Mouse (Mus musculus): ENCODE measurements at regions not wholly inside any gene's neighbourhood (a gene's known extent, or its start where the extent isn't known, plus 50 kb on each side); places are given as distances from the start of the nearest gene placed in this dataset.

- no peak overlapping the region for H3K4me3 ChIP-seq
- H3K9ac ChIP-seq, result no peak overlapping the region
- H3K4me2 ChIP-seq, result no peak overlapping the region
- ATAC-seq (ENCODE audit: low FRiP score, low read depth), result 0 out of 2 replicates have a peak, but pooled peaks have one; percentile 42
- no peaks in the 10 kb centered on the region for H3K4me1 ChIP-seq (replicated peaks)
- H3K27me3 ChIP-seq, result no peaks in the 10 kb centered on the region
- H3K27ac ChIP-seq (replicated peaks), result no peak overlapping the region
- no peaks in the 10 kb centered on the region for H3K9me3 ChIP-seq
- whole genome bisulfite sequencing, result 67% methylated on average over 5 of the region's 5 CpGs
- H3K36me3 ChIP-seq, result no peaks in the 10 kb centered on the region
Observed at GRCm38 (mm10) chr1:120733683-120734082, 131.5 kb downstream of the En1 start.

DNA sequence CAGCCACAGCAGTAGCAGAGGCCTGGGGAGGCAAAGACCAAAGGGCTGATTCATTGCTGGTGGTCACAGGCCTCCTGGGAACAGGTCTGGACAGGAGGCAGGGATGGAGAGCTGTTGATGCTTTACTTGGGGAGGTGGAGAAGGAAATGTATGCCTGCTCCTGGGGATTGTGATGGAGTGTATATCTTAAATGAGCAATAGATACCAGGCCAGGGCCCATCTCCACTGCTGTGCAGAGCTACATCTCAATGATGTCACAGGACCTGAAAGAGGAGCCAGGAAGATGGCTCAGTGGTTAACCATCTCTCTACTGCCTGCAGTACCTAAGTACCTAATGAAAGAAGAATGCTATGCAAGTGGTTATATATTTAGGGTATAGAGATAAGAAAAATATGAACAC lies 132.6 kb downstream of the En1 start:
- Histone ChIP-seq H3K4me3 (no peak overlapping the region), H3K27ac (replicated peaks) (no peak overlapping the region), H3K9ac (no peak overlapping the region), H3K9me3 (no peaks in the 10 kb centered on the region), H3K36me3 (no peaks in the 10 kb centered on the region), H3K4me2 (no peak overlapping the region), H3K27me3 (no peaks in the 10 kb centered on the region), H3K4me1 (replicated peaks) (no peaks in the 10 kb centered on the region)
- ATAC-seq (ENCODE audit: low FRiP score, low read depth), result no peak

- Histone ChIP-seq H3K9me3 (no peaks in the 10 kb centered on the region), H3K27me3 (no peaks in the 10 kb centered on the region), H3K4me1 (replicated peaks) (no peaks in the 10 kb centered on the region), H3K36me3 (no peaks in the 10 kb centered on the region), H3K4me2 (no peak overlapping the region), H3K9ac (no peak overlapping the region), H3K27ac (replicated peaks) (no peak overlapping the region), H3K4me3 (no peak overlapping the region)
- 63% methylated on average over 6 of the region's 6 CpGs for WGBS
- ATAC-seq (ENCODE audit: low FRiP score, low read depth), result no peak
Observed at GRCm38 (mm10) chr1:120739499-120739898, 137.3 kb downstream of the En1 start.

DNA sequence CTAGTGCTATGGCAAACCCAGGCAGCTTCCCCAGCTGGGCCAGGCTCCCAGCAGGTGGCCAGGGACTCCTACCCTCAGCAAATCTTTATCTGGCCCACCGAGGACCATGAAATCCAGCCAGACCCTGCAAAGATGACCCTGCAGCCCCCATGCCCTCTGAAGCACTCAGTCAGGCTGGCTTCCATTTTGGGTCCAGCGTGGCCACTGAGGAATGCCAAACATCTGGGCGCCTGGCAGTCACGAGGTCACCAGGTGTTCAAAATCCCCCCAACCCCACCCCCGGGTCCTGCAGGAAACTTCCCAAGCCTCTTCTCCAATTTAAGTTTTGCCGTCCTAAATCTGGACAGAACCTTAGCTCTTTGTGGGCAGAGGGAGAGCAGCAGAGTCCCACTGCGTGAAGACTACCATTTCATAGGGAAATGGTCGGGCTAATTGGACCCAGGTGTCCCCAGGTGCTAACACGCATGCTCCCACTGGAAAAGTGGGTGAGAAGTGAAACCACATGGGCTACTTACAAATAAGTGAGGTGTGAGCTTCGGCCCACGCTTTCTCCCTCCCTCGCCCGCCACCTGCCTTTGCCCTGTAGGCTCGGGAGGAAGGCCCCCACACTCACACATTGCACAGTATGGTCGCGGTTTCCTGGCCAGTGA lies 139.0 kb downstream of the En1 start:
- no peak for ATAC-seq (ENCODE audit: low FRiP score, low read depth)
- WGBS, result 87% methylated on average over 16 of the region's 16 CpGs
- Histone ChIP-seq H3K9ac (no peak overlapping the region), H3K36me3 (no peaks in the 10 kb centered on the region), H3K27ac (replicated peaks) (no peak overlapping the region), H3K27me3 (no peaks in the 10 kb centered on the region), H3K4me2 (no peak overlapping the region), H3K4me1 (replicated peaks) (no peaks in the 10 kb centered on the region), H3K4me3 (no peak overlapping the region), H3K9me3 (no peaks in the 10 kb centered on the region)

- Histone ChIP-seq H3K9ac (no peak overlapping the region), H3K36me3 (no peaks in the 10 kb centered on the region), H3K9me3 (no peaks in the 10 kb centered on the region), H3K4me2 (no peak overlapping the region), H3K4me3 (no peak overlapping the region), H3K27ac (replicated peaks) (no peak overlapping the region), H3K27me3 (no peaks in the 10 kb centered on the region), H3K4me1 (replicated peaks) (no peaks in the 10 kb centered on the region)
- ATAC-seq (ENCODE audit: low FRiP score, low read depth), result no peak
- WGBS, result 81% methylated on average over 6 of the region's 6 CpGs
Observed at GRCm38 (mm10) chr1:120748963-120749362, 146.7 kb downstream of the En1 start.

DNA sequence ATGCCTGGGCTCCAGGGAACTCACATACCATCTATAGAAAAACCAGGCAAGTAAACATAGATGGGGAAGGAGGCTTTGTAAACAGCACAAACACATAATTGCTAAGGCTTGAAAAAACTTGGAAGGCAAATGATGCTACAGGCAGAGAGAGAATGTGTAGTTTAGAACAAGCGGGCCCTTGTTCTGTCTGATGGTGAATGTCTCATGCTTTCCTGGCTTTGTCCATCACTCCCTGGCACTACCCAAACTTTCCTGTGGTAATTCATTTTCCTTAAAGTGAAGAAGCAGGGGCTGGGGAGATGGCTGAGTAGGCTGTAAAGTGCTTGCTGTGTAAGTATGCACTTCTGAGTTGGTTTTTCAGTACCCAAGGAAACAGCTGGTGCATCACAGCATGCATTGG lies 151.2 kb downstream of the En1 start:
- 91% methylated on average over 1 of the region's 1 CpGs for WGBS
- H3K4me1 ChIP-seq (replicated peaks), result no peaks in the 10 kb centered on the region
- no peak; the same call in 1 of the 2 replicates for ATAC-seq (ENCODE audit: low FRiP score, low read depth)

DNA sequence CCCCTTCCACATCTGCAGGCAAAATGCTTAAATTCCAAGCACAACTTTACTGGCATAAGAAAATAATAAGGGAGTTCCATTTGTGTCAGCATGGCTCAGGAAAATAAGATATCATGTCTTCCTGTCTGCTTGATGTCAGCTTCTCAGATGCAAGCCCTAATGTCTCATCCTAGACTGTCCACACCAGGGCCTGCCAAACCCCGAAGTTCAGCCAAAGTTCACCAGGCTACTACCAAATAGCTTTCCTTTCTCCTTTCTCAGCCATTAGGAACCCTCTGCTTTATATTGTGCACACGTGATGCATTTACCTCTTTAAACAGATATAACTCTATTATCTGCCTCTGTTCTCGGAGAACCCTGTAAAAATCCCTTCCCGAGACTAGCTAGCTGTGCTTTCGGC lies 152.1 kb downstream of the En1 start:
- H3K4me1 ChIP-seq (replicated peaks), result no peaks in the 10 kb centered on the region
- H3K27me3 ChIP-seq, result no peaks in the 10 kb centered on the region
- 86% methylated on average over 5 of the region's 5 CpGs for WGBS
- H3K9me3 ChIP-seq, result no peaks in the 10 kb centered on the region
- H3K9ac ChIP-seq, result no peak overlapping the region
- no peak overlapping the region for H3K27ac ChIP-seq (replicated peaks)
- no peak overlapping the region for H3K4me3 ChIP-seq
- no peaks in the 10 kb centered on the region for H3K36me3 ChIP-seq
- ATAC-seq (ENCODE audit: low FRiP score, low read depth), result no peak
- H3K4me2 ChIP-seq, result no peak overlapping the region

More for the DNA sequence above, 151.2 kb downstream of the En1 start:
- H3K27me3 ChIP-seq, result no peaks in the 10 kb centered on the region
- no peaks in the 10 kb centered on the region for H3K36me3 ChIP-seq
- H3K4me3 ChIP-seq, result no peak overlapping the region
- no peaks in the 10 kb centered on the region for H3K9me3 ChIP-seq
- H3K4me2 ChIP-seq, result no peak overlapping the region
- H3K9ac ChIP-seq, result no peak overlapping the region
- H3K27ac ChIP-seq (replicated peaks), result no peak overlapping the region

DNA sequence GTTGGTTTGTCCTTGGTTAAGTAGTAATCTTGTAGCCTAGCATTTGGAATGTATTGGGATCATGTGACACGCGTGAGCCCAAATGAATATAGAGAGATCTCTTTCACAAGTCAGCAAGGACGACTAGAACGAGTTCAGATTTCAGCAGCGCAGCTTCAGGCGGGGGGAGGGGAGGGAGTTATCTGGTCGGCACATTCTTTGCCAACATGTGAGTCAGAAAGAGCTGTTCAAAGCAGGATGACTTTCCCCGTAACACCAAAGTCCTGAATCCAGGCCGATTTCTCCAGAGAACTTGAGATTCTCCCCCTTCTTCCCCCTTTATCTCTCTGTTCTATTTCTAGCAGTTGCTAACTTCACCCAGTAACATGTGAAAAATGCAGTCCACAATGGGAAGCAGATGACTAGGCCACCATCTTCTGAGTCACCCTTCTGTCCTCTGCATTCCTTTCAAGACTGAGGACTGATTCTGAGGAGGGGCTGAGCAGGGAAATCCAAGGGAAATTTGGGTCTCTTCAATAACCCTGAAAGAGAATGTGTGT lies 155.1 kb downstream of the En1 start:
- Histone ChIP-seq H3K27ac (replicated peaks) (no peak overlapping the region), H3K9ac (no peak overlapping the region), H3K27me3 (no peaks in the 10 kb centered on the region), H3K4me3 (no peak overlapping the region), H3K36me3 (no peaks in the 10 kb centered on the region), H3K4me2 (no peak overlapping the region), H3K9me3 (no peaks in the 10 kb centered on the region), H3K4me1 (replicated peaks) (no peaks in the 10 kb centered on the region)
- WGBS, result 64% methylated on average over 9 of the region's 9 CpGs
- no peak for ATAC-seq (ENCODE audit: low FRiP score, low read depth)

- Histone ChIP-seq H3K36me3 (no peaks in the 10 kb centered on the region), H3K4me3 (no peak overlapping the region), H3K9me3 (no peaks in the 10 kb centered on the region), H3K9ac (no peak overlapping the region), H3K27me3 (no peaks in the 10 kb centered on the region), H3K27ac (replicated peaks) (no peak overlapping the region), H3K4me1 (replicated peaks) (no peaks in the 10 kb centered on the region), H3K4me2 (no peak overlapping the region)
- 61% methylated on average over 7 of the region's 7 CpGs for WGBS
- ATAC-seq (ENCODE audit: low FRiP score, low read depth), result no peak
Observed at GRCm38 (mm10) chr1:120758172-120758571, 156.0 kb downstream of the En1 start.

DNA sequence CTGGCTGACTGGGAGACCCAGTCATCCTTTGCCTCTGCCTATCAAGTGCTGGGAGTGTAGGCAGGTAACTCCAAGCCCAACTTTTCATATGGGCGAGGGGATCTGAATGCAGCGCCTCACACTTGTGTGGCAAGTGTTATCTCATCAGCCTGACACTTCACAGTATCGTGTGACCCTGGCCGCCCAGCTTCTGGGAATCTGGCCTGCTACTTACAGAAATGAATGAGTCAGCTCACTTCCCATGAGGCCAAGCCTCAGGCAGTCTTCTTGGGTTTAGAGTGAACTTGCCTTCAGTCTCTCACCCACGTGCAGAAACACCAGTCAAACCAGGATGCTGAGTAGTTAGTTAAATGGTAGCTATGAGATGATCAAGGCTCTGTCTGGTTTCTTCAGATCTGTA lies 156.5 kb downstream of the En1 start:
- 86% methylated on average over 5 of the region's 5 CpGs for WGBS

GRCm38 (mm10) chr1:120759380-120759779 lies 157.2 kb downstream of the En1 start:
- H3K36me3 ChIP-seq, result no peaks in the 10 kb centered on the region
- no peaks in the 10 kb centered on the region for H3K27me3 ChIP-seq
- no peak overlapping the region for H3K27ac ChIP-seq (replicated peaks)
- H3K4me3 ChIP-seq, result no peak overlapping the region
- H3K4me1 ChIP-seq (replicated peaks), result no peaks in the 10 kb centered on the region
- no peak for ATAC-seq (ENCODE audit: low FRiP score, low read depth)
- no peaks in the 10 kb centered on the region for H3K9me3 ChIP-seq
- 78% methylated on average over 3 of the region's 3 CpGs for WGBS
- H3K9ac ChIP-seq, result no peak overlapping the region
- no peak overlapping the region for H3K4me2 ChIP-seq

More for the DNA sequence above, 156.5 kb downstream of the En1 start:
- no peak overlapping the region for H3K27ac ChIP-seq (replicated peaks)
- H3K4me2 ChIP-seq, result no peak overlapping the region
- no peak overlapping the region for H3K4me3 ChIP-seq
- no peak for ATAC-seq (ENCODE audit: low FRiP score, low read depth)
- no peaks in the 10 kb centered on the region for H3K27me3 ChIP-seq
- no peaks in the 10 kb centered on the region for H3K4me1 ChIP-seq (replicated peaks)
- H3K9ac ChIP-seq, result no peak overlapping the region
- H3K36me3 ChIP-seq, result no peaks in the 10 kb centered on the region
- H3K9me3 ChIP-seq, result no peaks in the 10 kb centered on the region

GRCm38 (mm10) chr1:120761364-120761763 lies 159.1 kb downstream of the En1 start:
- 79% methylated on average over 9 of the region's 9 CpGs for WGBS
- no peaks in the 10 kb centered on the region for H3K9me3 ChIP-seq
- no peaks in the 10 kb centered on the region for H3K36me3 ChIP-seq
- no peak overlapping the region for H3K27ac ChIP-seq (replicated peaks)
- no peaks in the 10 kb centered on the region for H3K4me1 ChIP-seq (replicated peaks)
- H3K27me3 ChIP-seq, result no peaks in the 10 kb centered on the region
- H3K9ac ChIP-seq, result no peak overlapping the region
- no peak for ATAC-seq (ENCODE audit: low FRiP score, low read depth)
- no peak overlapping the region for H3K4me3 ChIP-seq
- no peak overlapping the region for H3K4me2 ChIP-seq

DNA sequence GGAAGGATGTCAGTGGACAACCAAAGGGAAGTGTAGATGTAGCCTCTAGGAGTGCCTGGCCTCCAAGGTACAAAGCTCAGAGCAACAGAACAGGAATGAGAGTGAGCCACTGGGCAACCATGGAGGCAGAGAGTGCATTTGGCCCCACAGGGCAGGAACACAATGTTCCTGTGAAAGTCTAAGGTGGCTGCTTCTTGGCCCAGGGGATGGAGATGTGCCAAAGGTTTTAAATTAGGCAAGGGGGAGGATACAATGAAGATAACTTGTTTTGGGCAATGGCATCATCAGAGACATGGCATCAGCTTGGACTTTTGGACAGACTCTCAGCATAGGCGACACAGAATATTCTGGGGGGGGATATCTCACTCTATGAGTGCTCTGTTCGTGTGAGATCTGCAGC lies 160.3 kb downstream of the En1 start:
- no peaks in the 10 kb centered on the region for H3K9me3 ChIP-seq
- no peak overlapping the region for H3K9ac ChIP-seq
- WGBS, result 85% methylated on average over 2 of the region's 2 CpGs
- H3K27ac ChIP-seq (replicated peaks), result no peak overlapping the region
- H3K27me3 ChIP-seq, result no peaks in the 10 kb centered on the region
- H3K4me3 ChIP-seq, result no peak overlapping the region
- H3K4me2 ChIP-seq, result no peak overlapping the region
- H3K4me1 ChIP-seq (replicated peaks), result no peaks in the 10 kb centered on the region
- H3K36me3 ChIP-seq, result no peaks in the 10 kb centered on the region
- ATAC-seq (ENCODE audit: low FRiP score, low read depth), result no peak
